Mouse (Mus musculus): Measurements from ENCODE around the gene Kcnip2. TPM values are rescaled to one million over a fixed set of nuclear protein-coding genes. Genes with fewer than 3 reads are reported as not detected.

Gene Kcnip2
- total RNA-seq, 2 experiments from 2014 or later = 0.52 to 3.6 TPM

- ATAC-seq (replicated peaks; ENCODE audit: low FRiP score, low TSS enrichment, poor library complexity, severe bottlenecking) = no peak
Measured at GRCm38 (mm10) chr19:45745344-45746152, 70.3 kb downstream of the Kcnip2 start.

- no peak for ATAC-seq (replicated peaks; ENCODE audit: low FRiP score, low TSS enrichment, poor library complexity, severe bottlenecking)
Measured at GRCm38 (mm10) chr19:45743619-45744018, 72.2 kb downstream of the Kcnip2 start.

GRCm38 (mm10) chr19:45742984-45743575 lies 72.8 kb downstream of the Kcnip2 start:
- no peak for ATAC-seq (replicated peaks; ENCODE audit: low FRiP score, low TSS enrichment, poor library complexity, severe bottlenecking)

GRCm38 (mm10) chr19:45742218-45742983 lies 73.5 kb downstream of the Kcnip2 start, which contains the start of gene Fgf8:
Gene Fgf8, minus strand, starts transcription at chr19:45742915.
- ATAC-seq (replicated peaks; ENCODE audit: low FRiP score, low TSS enrichment, poor library complexity, severe bottlenecking) = no peak

Other genes with a start within 250 kb of the Kcnip2 start
- gene Fbxw4, start 155.7 kb downstream of the Kcnip2 start, total RNA-seq (2014; fragmentation: Nextera tagmentation) = 14.5 and 33.0 TPM in 2 replicates
- gene Fbxw4, start 155.7 kb downstream of the Kcnip2 start, total RNA-seq (2017) = 5.5 and 15.5 TPM in 2 replicates
- not detected in 2 replicates for gene Fgf8, start 73.1 kb downstream of the Kcnip2 start, total RNA-seq (2014; fragmentation: Nextera tagmentation)
- gene Fgf8, start 73.1 kb downstream of the Kcnip2 start, total RNA-seq (2017) = not detected in 2 replicates
- gene Npm3, start 66.5 kb downstream of the Kcnip2 start, total RNA-seq (2014; fragmentation: Nextera tagmentation) = 124 and 184 TPM in 2 replicates
- gene Npm3, start 66.5 kb downstream of the Kcnip2 start, total RNA-seq (2017) = 123 and 135 TPM in 2 replicates
- gene Mgea5, start 32.2 kb downstream of the Kcnip2 start, total RNA-seq (2014; fragmentation: Nextera tagmentation) = 75.0 and 86.3 TPM in 2 replicates
- 117 and 134 TPM in 2 replicates for gene Mgea5, start 32.2 kb downstream of the Kcnip2 start, total RNA-seq (2017)
- gene Armh3, start 182.4 kb upstream of the Kcnip2 start, total RNA-seq (2014; fragmentation: Nextera tagmentation) = 5.6 and 10.5 TPM in 2 replicates
- 4.6 and 8.2 TPM in 2 replicates for gene Armh3, start 182.4 kb upstream of the Kcnip2 start, total RNA-seq (2017)
- 0.55 and 2.1 TPM in 2 replicates for gene Hps6, start 187.4 kb upstream of the Kcnip2 start, total RNA-seq (2014; fragmentation: Nextera tagmentation)
- 2.0 and 3.8 TPM in 2 replicates for gene Hps6, start 187.4 kb upstream of the Kcnip2 start, total RNA-seq (2017)
- 139 and 168 TPM in 2 replicates for gene Pprc1, start 228.8 kb upstream of the Kcnip2 start, total RNA-seq (2014; fragmentation: Nextera tagmentation)
- gene Pprc1, start 228.8 kb upstream of the Kcnip2 start, total RNA-seq (2017) = 21.3 and 28.9 TPM in 2 replicates
- gene Ldb1, start 229.2 kb upstream of the Kcnip2 start, total RNA-seq (2014; fragmentation: Nextera tagmentation) = 370 and 401 TPM in 2 replicates
- 268 and 296 TPM in 2 replicates for gene Ldb1, start 229.2 kb upstream of the Kcnip2 start, total RNA-seq (2017)